Mouse (Mus musculus): ENCODE results near the gene Slc30a1.

DNA sequence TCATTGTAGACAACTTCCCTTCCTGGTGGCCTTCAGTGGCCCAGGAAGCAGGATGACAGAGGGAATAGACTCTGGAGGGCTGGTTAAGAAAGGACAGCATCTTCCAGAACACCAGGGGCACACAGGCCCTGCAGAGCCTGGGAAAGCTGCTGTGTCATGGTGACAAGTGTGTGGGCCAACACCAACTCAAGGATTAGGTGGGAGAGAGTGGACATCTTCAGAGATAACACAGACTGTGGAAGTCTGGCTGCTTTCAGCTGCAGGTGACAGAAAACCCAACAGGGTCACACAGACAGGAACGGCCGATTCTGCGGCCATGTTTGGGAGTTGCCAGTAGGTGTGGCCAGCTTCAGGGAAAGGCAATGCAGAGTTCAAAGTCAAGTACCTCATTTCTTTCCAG, 26.3 kb upstream of the Slc30a1 start:
- TF ChIP-seq POLR2A (IDR thresholded peaks at IDR 0.05; ENCODE audit: borderline replicate concordance, extremely low read depth, low read depth, low read length) = no peak
- TF ChIP-seq CTCF (IDR thresholded peaks at IDR 0.05; ENCODE audit: insufficient read depth, low read length) = no peak
